Mouse (Mus musculus) small intestine, adult 2 months (tissue): ENCODE results near the gene Rps6ka5. TPM values are rescaled to one million over a fixed set of nuclear protein-coding genes. Genes with fewer than 3 reads are reported as not detected.

Experiments
- H3K27ac ChIP-seq: fragments of 200-500 bp; 2 replicates; pipeline ENCODE4 v1.5.1; 2012; ENCODE audit warnings: low read depth, low read length, control low read depth, inconsistent platforms; ENCODE audit not compliant: insufficient read depth
- H3K27me3 ChIP-seq: fragments of 200-500 bp; 2 replicates; pipeline ENCODE4 v1.6.1; 2012; ENCODE audit warnings: mild to moderate bottlenecking, moderate library complexity, low read length, inconsistent platforms; ENCODE audit not compliant: control insufficient read depth, insufficient read depth
- H3K36me3 ChIP-seq: fragments of 200-500 bp; 2 replicates; pipeline ENCODE4 v1.6.1; 2012; ENCODE audit warnings: mild to moderate bottlenecking, low read length, control low read depth, inconsistent platforms; ENCODE audit not compliant: control insufficient read depth, insufficient read depth
- H3K4me1 ChIP-seq: fragments of 200-500 bp; 2 replicates; pipeline ENCODE4 v1.6.1; 2012; ENCODE audit warnings: low read length, inconsistent platforms, mixed read lengths; ENCODE audit not compliant: control insufficient read depth, insufficient read depth, insufficient read length
- H3K4me3 ChIP-seq: fragments of 200-500 bp; 2 replicates; pipeline ENCODE4 v1.5.1; 2012; ENCODE audit warnings: low read depth, mild to moderate bottlenecking, control low read depth, inconsistent platforms, low read length, moderate library complexity
- CTCF ChIP-seq: fragments of 200-500 bp; IDR thresholded peaks from 2 replicates; pipeline ENCODE4 v1.5.1; 2012; ENCODE audit warnings: low read depth, mild to moderate bottlenecking, control low read depth, inconsistent platforms, low read length, moderate library complexity, mixed read lengths; ENCODE audit not compliant: insufficient replicate concordance, insufficient read length; ENCODE audit errors: extremely low read depth
- POLR2A ChIP-seq: fragments of 200-500 bp; IDR thresholded peaks from 2 replicates; pipeline ENCODE4 v1.6.1; 2012; ENCODE audit warnings: low read depth, mild to moderate bottlenecking, control low read depth, inconsistent platforms, low read length, moderate library complexity
- WGBS: fragments of 180-500 bp; shearing (Covaris S2); methylation state at CpG from one replicate; pipeline ENCODE4 v1.1.7; 2018; 5-methylcytosine and 5-hydroxymethylcytosine counted together
- polyA plus RNA-seq: library from polyadenylated mRNA; depleted of rRNA; stranded (reverse); fragments of >200 nt; gene quantifications from 2 replicates; pipeline ENCODE4 v1.2.3, GENCODE M21; 2012

The Rps6ka5 gene
- polyA plus RNA-seq, 1 experiment, result 0.62 TPM

- no peak for TF ChIP-seq CTCF
- no peak for TF ChIP-seq POLR2A
- no peak overlapping the region for H3K27ac ChIP-seq
- WGBS, result 86% methylated on average over 5 of the region's 5 CpGs
- no peaks in the 10 kb centered on the region for H3K36me3 ChIP-seq
- H3K4me3 ChIP-seq, result no peak overlapping the region
- no peaks in the 10 kb centered on the region for H3K27me3 ChIP-seq
- H3K4me1 ChIP-seq, result no peaks in the 10 kb centered on the region
Measured at GRCm38 (mm10) chr12:100690444-100690843, 36.3 kb downstream of the Rps6ka5 start.

- no peaks in the 10 kb centered on the region for H3K4me1 ChIP-seq
- H3K36me3 ChIP-seq, result no peaks in the 10 kb centered on the region
- H3K27ac ChIP-seq, result no peak overlapping the region
- no peak overlapping the region for H3K4me3 ChIP-seq
- no peak for TF ChIP-seq POLR2A
- no peak for TF ChIP-seq CTCF
- no peaks in the 10 kb centered on the region for H3K27me3 ChIP-seq
Measured at GRCm38 (mm10) chr12:100688177-100688576, 38.6 kb downstream of the Rps6ka5 start.

- Histone ChIP-seq H3K27ac (no peak overlapping the region), H3K27me3 (no peaks in the 10 kb centered on the region), H3K4me1 (no peaks in the 10 kb centered on the region), H3K36me3 (no peaks in the 10 kb centered on the region), H3K4me3 (no peak overlapping the region)
- 82% methylated on average over 2 of the region's 2 CpGs for WGBS
- TF ChIP-seq CTCF, result no peak
- TF ChIP-seq POLR2A, result no peak
Measured at GRCm38 (mm10) chr12:100687001-100687400, 39.8 kb downstream of the Rps6ka5 start.

- Histone ChIP-seq H3K4me3 (no peak overlapping the region), H3K36me3 (no peaks in the 10 kb centered on the region), H3K4me1 (0 out of 2 replicates have a peak, but pooled peaks cover 1% of the 10 kb centered on the region), H3K27ac (no peak overlapping the region), H3K27me3 (no peaks in the 10 kb centered on the region)
- TF ChIP-seq CTCF (no peak), POLR2A (no peak)
- WGBS, result 74% methylated on average over 7 of the region's 7 CpGs
Measured at GRCm38 (mm10) chr12:100681752-100682151, 45.0 kb downstream of the Rps6ka5 start.

GRCm38 (mm10) chr12:100681241-100681640 lies 45.5 kb downstream of the Rps6ka5 start:
- H3K27me3 ChIP-seq, result no peaks in the 10 kb centered on the region
- H3K36me3 ChIP-seq, result no peaks in the 10 kb centered on the region
- WGBS, result 63% methylated on average over 1 of the region's 1 CpGs
- no peak for TF ChIP-seq POLR2A
- TF ChIP-seq CTCF, result no peak
- H3K27ac ChIP-seq, result no peak overlapping the region
- H3K4me3 ChIP-seq, result no peak overlapping the region
- 0 out of 2 replicates have a peak, but pooled peaks cover 1% of the 10 kb centered on the region for H3K4me1 ChIP-seq

GRCm38 (mm10) chr12:100680676-100681075 lies 46.1 kb downstream of the Rps6ka5 start:
- Histone ChIP-seq H3K36me3 (no peaks in the 10 kb centered on the region), H3K27me3 (no peaks in the 10 kb centered on the region), H3K4me1 (0 out of 2 replicates have a peak, but pooled peaks cover 1% of the 10 kb centered on the region), H3K4me3 (no peak overlapping the region), H3K27ac (no peak overlapping the region)
- no peak for TF ChIP-seq CTCF
- no peak for TF ChIP-seq POLR2A
- WGBS, result 91% methylated on average over 5 of the region's 5 CpGs

- Histone ChIP-seq H3K27me3 (no peaks in the 10 kb centered on the region), H3K27ac (no peak overlapping the region), H3K4me1 (no peaks in the 10 kb centered on the region), H3K36me3 (0 out of 2 replicates have a peak, but pooled peaks cover 1% of the 10 kb centered on the region), H3K4me3 (no peak overlapping the region)
- TF ChIP-seq POLR2A (no peak), CTCF (no peak)
- WGBS, result 85% methylated on average over 2 of the region's 2 CpGs
Measured at GRCm38 (mm10) chr12:100670647-100671199, 56.1 kb downstream of the Rps6ka5 start.

GRCm38 (mm10) chr12:100665294-100665693 lies 61.5 kb downstream of the Rps6ka5 start:
- H3K36me3 ChIP-seq, result no peaks in the 10 kb centered on the region
- no peak overlapping the region for H3K4me3 ChIP-seq
- WGBS, result 89% methylated on average over 4 of the region's 4 CpGs
- H3K27ac ChIP-seq, result no peak overlapping the region
- no peaks in the 10 kb centered on the region for H3K4me1 ChIP-seq
- H3K27me3 ChIP-seq, result no peaks in the 10 kb centered on the region
- TF ChIP-seq POLR2A, result no peak
